Mouse (Mus musculus) MEL (cell line): ENCODE measurements around the gene Cdk2ap1. TPM values are rescaled to one million over a fixed set of nuclear protein-coding genes. Genes with fewer than 3 reads are reported as not detected.

Experiments used
- DNase-seq: peaks from one replicate; pipeline ENCODE4 v3.0.0; 2011; ENCODE audit warnings: low read depth, low spot score
- H3K27ac ChIP-seq: 2 replicates; pipeline ENCODE4 v1.5.1; 2012; ENCODE audit warnings: low read depth, mild to moderate bottlenecking, control low read depth, low read length, moderate library complexity; ENCODE audit not compliant: control insufficient read depth
- H3K27me3 ChIP-seq, 2 experiments: fragments of 150-350 bp in 1 of 2; sonication (generic) in 1 of 2; 2 replicates each; pipeline ENCODE4 v1.6.1; 2012; ENCODE audit warnings: low read length in 2 of 2, mild to moderate bottlenecking in 2 of 2, improper control_type of control experiment in 1 of 2, moderate library complexity in 1 of 2; ENCODE audit not compliant: insufficient read depth in 2 of 2, control insufficient read depth in 1 of 2
- H3K36me3 ChIP-seq, 2 experiments: 2 replicates each; pipeline ENCODE4 v1.6.1; 2012 to 2014; ENCODE audit warnings: low read length in 2 of 2, improper control_type of control experiment in 1 of 2, inconsistent platforms in 1 of 2, mild to moderate bottlenecking in 1 of 2; ENCODE audit not compliant: insufficient read depth in 2 of 2, control insufficient read depth in 1 of 2
- H3K4me1 ChIP-seq, 2 experiments: fragments of 150-350 bp in 1 of 2; sonication (generic) in 1 of 2; 2 replicates each; pipeline ENCODE4 v1.6.1; 2012; ENCODE audit warnings: low read length in 2 of 2, improper control_type of control experiment in 1 of 2, mild to moderate bottlenecking in 1 of 2; ENCODE audit not compliant: insufficient read depth in 2 of 2, control insufficient read depth in 1 of 2
- H3K4me3 ChIP-seq, 2 experiments: fragments of 150-350 bp in 1 of 2; sonication (generic) in 1 of 2; 2 replicates each; pipeline ENCODE4 v1.5.1; 2012; ENCODE audit warnings: low read depth in 2 of 2, low read length in 2 of 2, mild to moderate bottlenecking in 2 of 2, moderate library complexity in 2 of 2, control low read depth in 1 of 2, improper control_type of control experiment in 1 of 2; ENCODE audit not compliant: control insufficient read depth in 1 of 2, insufficient read depth in 1 of 2
- H3K79me2 ChIP-seq: 2 replicates; pipeline ENCODE4 v1.6.1; 2012; ENCODE audit warnings: mild to moderate bottlenecking, low read length, moderate library complexity; ENCODE audit not compliant: control insufficient read depth, poor library complexity, insufficient read depth
- H3K9ac ChIP-seq: 2 replicates; pipeline ENCODE4 v1.6.1; 2012; ENCODE audit warnings: low read depth, mild to moderate bottlenecking, control low read depth, low read length, moderate library complexity; ENCODE audit not compliant: control insufficient read depth, poor library complexity, severe bottlenecking
- H3K9me3 ChIP-seq: fragments of 150-350 bp; sonication (generic); replicated peaks from 2 replicates; pipeline ENCODE4 v1.6.1; 2012; ENCODE audit warnings: mild to moderate bottlenecking, low read length, improper control_type of control experiment, moderate library complexity; ENCODE audit not compliant: insufficient read depth
- CTCF ChIP-seq, 3 experiments: IDR thresholded peaks in 2 of 3; conservative IDR thresholded peaks in 1 of 3; 2 replicates each; pipeline ENCODE4 v1.5.1; 2011 to 2012; ENCODE audit warnings: low read length in 3 of 3, low read depth in 2 of 3, mild to moderate bottlenecking in 2 of 3, improper control_type of control experiment in 1 of 3, inconsistent platforms in 1 of 3, mixed read lengths in 1 of 3, moderate library complexity in 1 of 3; ENCODE audit not compliant: control insufficient read depth in 1 of 3, insufficient read depth in 1 of 3, poor library complexity in 1 of 3, severe bottlenecking in 1 of 3
- E2F4 ChIP-seq: IDR thresholded peaks from 2 replicates; pipeline ENCODE4 v1.6.1; 2011; ENCODE audit warnings: low read depth, low read length, improper control_type of control experiment, borderline replicate concordance
- EP300 ChIP-seq, 2 experiments: IDR thresholded peaks; 2 replicates each; pipeline ENCODE4 v1.6.1; 2011; ENCODE audit warnings: improper control_type of control experiment in 2 of 2, low read length in 2 of 2, low read depth in 1 of 2, mild to moderate bottlenecking in 1 of 2
- GATA1 ChIP-seq: IDR thresholded peaks from 2 replicates; pipeline ENCODE4 v1.6.1; 2011; ENCODE audit warnings: low read depth, low read length, improper control_type of control experiment
- HCFC1 ChIP-seq: IDR thresholded peaks from 2 replicates; pipeline ENCODE4 v1.6.1; 2012; ENCODE audit warnings: low read depth, mild to moderate bottlenecking, inconsistent platforms, low read length, improper control_type of control experiment, moderate library complexity
- MAZ ChIP-seq: IDR thresholded peaks from 2 replicates; pipeline ENCODE4 v1.6.1; 2012; ENCODE audit warnings: low read depth, mild to moderate bottlenecking, inconsistent platforms, low read length, improper control_type of control experiment
- MEF2A ChIP-seq: IDR thresholded peaks from 2 replicates; pipeline ENCODE4 v1.6.1; 2014; ENCODE audit warnings: low read depth, mild to moderate bottlenecking, inconsistent platforms, low read length, improper control_type of control experiment; ENCODE audit not compliant: poor library complexity, insufficient replicate concordance, severe bottlenecking; ENCODE audit errors: extremely low read depth
- MYC ChIP-seq: IDR thresholded peaks from 2 replicates; pipeline ENCODE4 v1.6.1; 2011; ENCODE audit warnings: low read depth, mild to moderate bottlenecking, low read length, improper control_type of control experiment, moderate library complexity
- NELFE ChIP-seq: IDR thresholded peaks from 2 replicates; pipeline ENCODE4 v1.6.1; 2011; ENCODE audit warnings: low read depth, low read length, improper control_type of control experiment
- RCOR1 ChIP-seq: IDR thresholded peaks from 2 replicates; pipeline ENCODE4 v1.6.1; 2012; ENCODE audit warnings: low read depth, mild to moderate bottlenecking, inconsistent platforms, low read length, improper control_type of control experiment
- SMC3 ChIP-seq: IDR thresholded peaks from 2 replicates; pipeline ENCODE4 v1.6.1; 2011; ENCODE audit warnings: low read depth, low read length, improper control_type of control experiment
- TAL1 ChIP-seq: IDR thresholded peaks from 2 replicates; pipeline ENCODE4 v1.6.1; 2012; ENCODE audit warnings: mild to moderate bottlenecking, inconsistent platforms, low read length, moderate library complexity, mixed read lengths
- TCF12 ChIP-seq: IDR thresholded peaks from 2 replicates; pipeline ENCODE4 v1.6.1; 2014; ENCODE audit warnings: low read depth, mild to moderate bottlenecking, inconsistent platforms, low read length, improper control_type of control experiment, moderate library complexity
- ZC3H11A ChIP-seq: IDR thresholded peaks from 2 replicates; pipeline ENCODE4 v1.6.1; 2012; ENCODE audit warnings: low read depth, mild to moderate bottlenecking, inconsistent platforms, low read length, improper control_type of control experiment
- ZKSCAN1 ChIP-seq: IDR thresholded peaks from 2 replicates; pipeline ENCODE4 v1.6.1; 2012; ENCODE audit warnings: low read depth, mild to moderate bottlenecking, inconsistent platforms, low read length, improper control_type of control experiment, moderate library complexity
- ZNF384 ChIP-seq: IDR thresholded peaks from 2 replicates; pipeline ENCODE4 v1.6.1; 2012; ENCODE audit warnings: low read depth, mild to moderate bottlenecking, inconsistent platforms, low read length, improper control_type of control experiment
- polyA plus RNA-seq, 2 experiments: library from polyadenylated mRNA; stranded (reverse) in 1 of 2; unstranded in 1 of 2; fragments of >175 nt in 1 of 2; fragments of >200 nt in 1 of 2; gene quantifications; 2 replicates each; pipeline versions ENCODE4 v1.2.1 to v1.2.4; 2012; ENCODE audit warnings: low replicate concordance in 2 of 2, low read depth in 1 of 2; ENCODE audit not compliant: insufficient read length in 2 of 2, insufficient read depth in 1 of 2, missing spikeins in 1 of 2
- total RNA-seq: library from RNA; depleted of rRNA; stranded (reverse); fragments of 300-350 nt; gene quantifications from 2 replicates; pipeline ENCODE4 v1.2.3, GENCODE M21; 2012

The Cdk2ap1 gene
- total and polyA plus RNA-seq, 3 experiments: 110 to 430 TPM; not detected in 1

DNA sequence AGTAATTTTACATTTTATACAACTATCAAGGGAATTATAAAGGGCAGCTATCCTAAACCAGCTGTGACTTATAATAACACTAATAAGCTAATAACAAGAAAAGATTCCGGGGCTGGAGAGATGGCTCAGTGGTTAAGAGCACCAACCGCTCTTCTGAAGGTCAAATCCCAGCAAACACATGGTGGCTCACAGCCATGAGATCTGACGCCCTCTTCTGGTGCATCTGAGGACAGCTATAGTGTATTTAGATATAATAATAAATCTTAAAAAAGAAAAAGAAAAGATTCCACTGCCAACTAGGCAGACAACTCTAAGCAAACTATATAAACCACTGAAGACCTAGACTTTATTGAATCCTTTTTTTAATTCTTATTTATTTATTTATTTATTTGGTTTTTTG lies 47.9 kb upstream of the Cdk2ap1 start:
- Histone ChIP-seq H3K36me3 (peaks cover 0 to 52% of the 10 kb centered on the region in 2 experiments; a peak in 3 of 4 replicates), H3K9me3 (no peaks in the 10 kb centered on the region), H3K9ac (no peak overlapping the region), H3K27ac (no peak overlapping the region), H3K4me3 (no peak overlapping the region), H3K4me1 (peaks cover 0 to 7% of the 10 kb centered on the region in 2 experiments; a peak in 1 of 4 replicates), H3K79me2 (peaks cover 7% of the 10 kb centered on the region; the same call in 1 of the 2 replicates), H3K27me3 (no peaks in the 10 kb centered on the region)
- TF ChIP-seq SMC3 (peak; percentile 14; the same call in 1 of the 2 replicates), MYC (peak; percentile 44; the same call in 1 of the 2 replicates), ZKSCAN1 (no peak), CTCF (IDR thresholded peaks at IDR 0.05 in 2 of 3, conservative IDR thresholded peaks at IDR 0.05 in 1 of 3; ENCODE audit: control insufficient read depth in 1 of 3, insufficient read depth in 1 of 3, low read depth in 2 of 3, low read length in 3 of 3, poor library complexity in 1 of 3, severe bottlenecking in 1 of 3) (peak in 2 of 3 experiments; percentile 37 to 42; a peak in 4 of 6 replicates)
- peak; percentile 48 for DNase-seq

DNA sequence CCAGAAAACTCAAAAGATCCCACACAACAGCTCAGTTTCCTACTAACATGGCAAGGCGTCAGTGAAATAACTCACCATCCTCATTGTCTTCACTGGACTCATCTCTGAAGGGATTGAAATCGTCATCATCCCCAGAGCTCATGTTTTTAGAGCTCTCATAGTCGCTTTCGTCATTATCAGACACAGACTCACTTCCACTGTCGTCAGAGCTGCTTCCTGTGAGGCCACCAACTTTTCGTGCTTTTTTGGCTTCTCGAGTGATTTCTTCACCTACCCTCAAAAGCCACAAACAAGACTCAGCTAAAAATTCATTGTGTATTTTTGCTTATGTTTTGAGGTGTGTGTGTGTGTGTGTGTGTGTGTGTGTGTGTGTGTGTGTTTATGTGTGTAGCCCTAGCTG lies 30.8 kb upstream of the Cdk2ap1 start:
- Histone ChIP-seq H3K79me2 (no peaks in the 10 kb centered on the region), H3K4me1 (peaks cover 3 to 4% of the 10 kb centered on the region in 2 experiments; a peak in 2 of 4 replicates), H3K9ac (no peak overlapping the region), H3K36me3 (peaks cover 10 to 52% of the 10 kb centered on the region in 2 experiments), H3K9me3 (no peaks in the 10 kb centered on the region), H3K27me3 (no peaks in the 10 kb centered on the region)
- DNase-seq: no peak
- TF ChIP-seq ZC3H11A: no peak
- TF ChIP-seq, all 39 proteins: peak for 0
- H3K4me3 ChIP-seq: no peak overlapping the region
- H3K27ac ChIP-seq: no peak overlapping the region

DNA sequence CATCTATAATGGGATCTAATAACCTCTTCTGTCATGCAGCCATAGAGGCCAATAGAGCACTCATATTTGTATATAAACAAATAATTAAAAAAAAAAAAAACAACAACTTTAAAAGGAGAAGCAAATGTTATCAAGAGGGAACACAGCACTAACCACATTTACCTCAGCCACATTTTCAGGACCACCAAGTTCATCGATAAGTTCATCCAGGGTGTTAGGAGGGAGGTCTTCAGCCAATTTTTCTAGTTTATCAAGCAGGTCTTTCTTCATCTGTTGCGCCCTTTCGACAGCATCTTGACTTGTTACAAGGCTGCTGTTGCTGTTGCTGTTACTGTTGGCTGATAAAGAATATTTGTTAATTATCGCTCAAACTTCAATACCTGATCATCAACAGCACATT lies 29.5 kb upstream of the Cdk2ap1 start:
- Histone ChIP-seq H3K27ac (no peak overlapping the region), H3K27me3 (no peaks in the 10 kb centered on the region), H3K4me3 (no peak overlapping the region), H3K9ac (no peak overlapping the region), H3K9me3 (no peaks in the 10 kb centered on the region), H3K36me3 (peaks cover 10 to 50% of the 10 kb centered on the region in 2 experiments), H3K4me1 (peaks cover 3 to 4% of the 10 kb centered on the region in 2 experiments; a peak in 2 of 4 replicates), H3K79me2 (no peaks in the 10 kb centered on the region)
- peak; percentile 48 for DNase-seq
- TF ChIP-seq MEF2A (no peak), GATA1 (peak; percentile 26; the same call in 1 of the 2 replicates), TAL1 (peak; percentile 31; the same call in 1 of the 2 replicates), TCF12 (peak; percentile 42; the same call in 1 of the 2 replicates), ZC3H11A (no peak), ZNF384 (peak; percentile 80), NELFE (no peak), MYC (no peak), EP300 (IDR thresholded peaks at IDR 0.05; ENCODE audit: low read depth in 1 of 2, low read length in 2 of 2) (peak; percentile 32 to 58; a peak in 3 of 4 replicates), HCFC1 (no peak), E2F4 (no peak), RCOR1 (no peak), ZKSCAN1 (no peak), MAZ (no peak)
